Mouse (Mus musculus) ES-Bruce4 (cell line): Measurements from ENCODE around the gene Rab11fip5.

Experiments used
- CTCF ChIP-seq: IDR thresholded peaks from one replicate; pipeline ENCODE4 v1.8.1; 2011; ENCODE audit warnings: low read depth, low read length
- EP300 ChIP-seq: IDR thresholded peaks from 2 replicates; pipeline ENCODE4 v1.6.1; 2011; ENCODE audit warnings: low read depth, low read length; ENCODE audit not compliant: insufficient read depth
- POLR2A ChIP-seq: IDR thresholded peaks from one replicate; pipeline ENCODE4 v1.8.1; 2011; ENCODE audit warnings: low read length; ENCODE audit not compliant: insufficient read depth

GRCm38 (mm10) chr6:85374734-85375114, 290 bp upstream of the Rab11fip5 start:
- TF ChIP-seq POLR2A = no peak
- no peak for TF ChIP-seq CTCF
- TF ChIP-seq EP300 = no peak
